1 mouse cellular context compared by ENCODE assay signal in genomic region chr3:106721397-106722027, GRCm38 (mm10).
TF ChIP-seq lines count a peak whose summit lies in the region.

No protein-coding gene starts in this region.

TF ChIP-seq in MEL, 35 proteins besides CTCF, POLR2A, EP300 and RAD21 (continued from another document):
- TF ChIP-seq KAT2A (conservative IDR thresholded peaks at IDR 0.05; ENCODE audit: low read depth, low read length) (peak; percentile 80), JUND (IDR thresholded peaks at IDR 0.05; ENCODE audit: low read depth, low read length) (no peak), TAL1 (IDR thresholded peaks at IDR 0.05; ENCODE audit: low read length) (no peak), ELF1 (IDR thresholded peaks at IDR 0.05; ENCODE audit: low read depth, low read length) (peak; percentile 87), NRF1 (IDR thresholded peaks at IDR 0.05; ENCODE audit: insufficient read depth, low read depth, low read length, poor library complexity, severe bottlenecking) (peak; percentile 46; the same call in 1 of the 2 replicates)
